Mouse (Mus musculus) kidney, adult 8-10 months (tissue): Measurements from ENCODE around the gene Atxn7l3.

ENCODE experiments used
- DNase-seq, 2 experiments: peaks; one replicate each; pipeline ENCODE4 v3.0.0; 2022

Atxn7l3 gene

DNA sequence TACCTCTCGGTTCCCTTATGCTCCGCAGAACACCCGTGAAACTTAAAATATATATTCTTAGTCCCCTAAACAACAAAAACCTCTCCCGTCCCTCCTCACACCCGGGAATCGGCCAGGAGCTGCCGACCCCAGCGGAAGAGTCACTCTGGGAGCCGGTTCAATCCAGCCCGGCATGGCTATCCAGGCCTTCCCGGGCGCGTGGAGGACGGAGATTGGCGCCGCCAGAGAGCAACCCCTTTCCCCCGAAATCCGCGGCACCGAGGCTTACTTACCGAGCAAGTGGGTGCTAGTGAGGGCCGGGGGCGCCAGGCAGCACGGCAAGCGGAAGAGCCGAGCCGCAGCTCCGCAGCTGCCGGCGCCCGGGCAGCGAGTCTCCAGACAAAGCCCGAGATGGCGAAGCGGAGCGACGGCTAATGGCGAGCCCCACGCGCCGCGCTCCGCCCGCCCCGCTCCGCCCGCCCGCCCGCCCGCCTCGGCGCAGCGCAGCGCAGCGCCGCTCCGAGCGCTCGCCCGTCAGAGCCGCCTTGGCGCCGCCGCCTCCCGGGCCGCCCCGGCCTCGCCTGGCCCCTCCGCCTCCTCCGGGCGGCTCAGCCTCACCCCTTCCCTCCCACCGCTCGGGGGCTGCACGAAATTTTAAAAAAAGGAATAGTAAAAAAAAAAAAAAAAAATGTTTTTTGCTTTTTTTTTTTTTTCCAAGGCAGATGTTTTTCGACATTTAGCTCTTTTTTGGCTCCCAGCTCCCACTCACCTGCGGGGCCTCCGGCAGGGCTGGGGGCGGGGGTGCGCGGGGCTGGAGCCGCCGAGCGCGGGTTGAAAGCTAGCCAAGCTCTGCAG is 22.4 kb upstream of the Atxn7l3 start:
- DNase-seq = peak in 1 of 2 experiments; percentile 60

DNA sequence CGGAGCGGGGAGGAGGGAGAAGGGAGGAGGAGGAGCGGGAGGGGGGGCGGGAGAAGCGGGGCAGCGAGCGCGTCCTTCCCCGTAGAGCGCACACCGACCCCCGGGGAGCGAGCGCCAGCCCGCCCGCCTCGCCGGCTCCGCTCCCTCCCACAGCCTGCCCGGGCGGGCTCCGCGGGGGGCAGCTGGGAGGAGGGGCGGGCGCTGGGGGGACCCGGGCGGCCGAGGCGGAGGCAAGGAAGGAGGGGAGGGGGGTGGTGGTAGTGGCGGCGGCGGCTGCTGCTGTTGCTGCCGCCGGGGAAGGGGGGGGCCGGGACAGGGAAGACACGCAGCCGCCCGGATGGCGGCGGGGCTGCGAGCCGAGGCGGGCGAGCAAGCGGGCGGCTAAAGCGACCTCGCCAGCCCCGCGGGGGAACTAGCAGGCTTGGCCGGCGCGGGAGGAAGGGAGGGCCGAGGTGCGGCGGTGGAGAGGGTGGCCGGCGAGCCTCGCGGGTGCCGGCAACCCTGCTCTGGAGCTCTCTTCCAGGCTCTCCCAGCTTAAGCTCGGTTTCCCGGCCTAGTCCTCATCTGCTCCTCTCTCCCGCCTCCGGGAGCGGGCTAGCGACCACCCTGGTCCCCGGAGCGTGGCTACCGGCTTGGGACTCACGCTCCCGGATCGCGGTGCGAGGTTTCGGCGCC is 21.6 kb upstream of the Atxn7l3 start:
- peak; percentile 70 to 75 for DNase-seq

DNA sequence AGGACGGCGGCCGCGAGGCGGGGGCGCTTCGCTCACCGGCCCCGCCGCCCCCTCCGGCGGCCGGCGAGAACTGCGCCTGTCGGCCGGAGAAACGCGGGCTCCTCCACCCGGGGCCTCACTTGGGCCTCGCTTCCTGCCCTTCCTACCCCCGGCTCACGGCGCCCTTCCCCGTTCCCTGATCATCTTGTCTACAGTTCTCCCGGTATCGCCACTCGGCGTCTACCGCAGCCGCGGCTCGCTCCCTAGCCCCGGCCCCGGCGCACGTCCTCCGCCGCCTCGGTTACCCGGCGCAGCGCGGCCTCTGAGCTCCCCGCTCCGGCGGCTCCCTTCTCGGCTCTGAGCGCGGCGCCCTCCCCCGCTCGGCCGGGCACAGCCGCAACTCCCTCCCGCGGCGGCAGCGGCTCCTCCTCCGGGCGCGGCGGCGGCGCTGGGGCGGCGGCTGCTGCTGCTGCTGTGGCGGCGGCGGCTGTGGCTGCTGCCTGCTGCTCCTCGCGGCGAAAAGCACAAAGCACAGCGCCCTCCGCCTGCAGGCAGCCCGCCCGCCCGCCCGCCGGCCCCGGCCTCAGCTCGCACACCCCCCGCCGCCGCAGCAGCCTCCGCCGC is 21.0 kb upstream of the Atxn7l3 start:
- DNase-seq = peak in 1 of 2 experiments; percentile 41

DNA sequence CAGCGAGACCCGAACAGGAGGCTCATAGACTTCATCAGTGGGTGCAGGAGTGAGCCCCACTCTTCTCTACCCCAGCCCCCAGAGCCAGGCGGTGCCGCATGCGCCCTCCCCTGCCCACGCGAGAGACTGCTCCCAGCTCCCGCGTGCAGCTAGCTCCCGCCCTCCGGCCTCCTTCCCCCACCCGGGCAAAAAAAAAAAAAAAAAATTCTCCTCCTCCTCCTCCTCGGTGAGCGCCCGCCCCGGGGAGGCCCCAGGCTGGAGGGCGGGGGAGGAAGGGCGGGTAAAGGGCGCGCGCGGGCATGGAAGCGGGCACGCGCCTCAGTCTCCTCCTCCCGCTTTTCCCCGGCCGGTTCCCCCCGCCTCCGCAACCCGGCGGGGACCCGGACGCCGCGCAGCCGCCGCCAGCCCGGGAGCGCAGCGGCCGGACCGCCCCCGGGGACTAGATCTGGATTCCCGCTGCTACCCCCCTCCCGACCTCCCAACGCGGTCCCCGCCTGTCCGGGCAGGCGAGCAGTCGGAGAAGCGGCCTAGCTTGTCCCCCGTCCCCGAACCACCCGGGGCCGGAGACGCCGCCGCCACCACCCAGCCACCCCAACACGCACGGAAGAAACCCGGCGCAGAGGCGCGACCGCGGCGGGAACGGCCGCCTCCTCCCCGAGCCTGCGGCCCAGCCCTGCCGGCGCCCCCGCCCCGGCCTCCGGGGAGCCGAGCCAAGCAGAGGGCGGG is 20.3 kb upstream of the Atxn7l3 start:
- peak; percentile 91 to 92 for DNase-seq

DNA sequence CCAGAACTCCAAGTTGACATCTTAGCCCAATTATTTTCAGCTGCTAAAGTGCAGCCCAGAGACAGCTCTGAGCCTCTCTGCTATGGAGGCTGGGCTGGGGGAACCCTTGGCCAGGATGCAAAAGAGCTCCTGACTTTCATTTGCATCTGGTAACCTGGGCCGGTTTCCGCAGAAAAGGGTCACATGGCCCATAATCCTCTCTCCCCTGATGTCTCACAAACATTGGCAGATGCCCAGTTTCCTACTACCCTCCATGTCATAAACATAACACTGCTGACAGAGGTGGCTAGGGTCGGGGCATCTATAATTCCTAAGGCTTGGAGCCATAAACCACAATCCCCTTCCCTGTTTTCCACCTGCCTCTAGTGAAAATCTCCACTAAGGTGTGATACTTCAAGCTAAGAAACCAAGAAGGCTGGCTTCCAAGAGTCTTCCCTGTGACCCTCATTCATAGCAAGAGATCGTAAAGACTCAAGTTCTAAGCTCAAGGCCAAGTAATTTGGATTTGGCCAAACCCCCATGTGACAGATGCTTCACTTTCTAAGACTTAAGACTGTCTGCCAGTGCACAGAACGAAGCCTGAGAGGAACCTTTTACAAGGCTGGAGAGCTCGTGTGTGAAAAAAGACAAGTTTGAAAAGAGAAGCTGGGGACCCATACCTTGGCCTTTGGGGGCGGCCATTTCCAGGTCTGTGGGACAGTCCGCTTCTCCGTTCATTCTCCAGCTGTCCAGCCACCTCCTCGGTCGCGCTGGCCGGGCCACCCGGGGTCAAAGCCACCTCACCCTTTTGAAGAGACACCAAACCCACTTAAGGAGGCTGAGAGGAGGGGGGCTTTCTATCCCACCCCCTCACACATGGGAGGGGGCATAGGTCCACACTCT is 19.5 kb upstream of the Atxn7l3 start:
- DNase-seq = no peak

DNA sequence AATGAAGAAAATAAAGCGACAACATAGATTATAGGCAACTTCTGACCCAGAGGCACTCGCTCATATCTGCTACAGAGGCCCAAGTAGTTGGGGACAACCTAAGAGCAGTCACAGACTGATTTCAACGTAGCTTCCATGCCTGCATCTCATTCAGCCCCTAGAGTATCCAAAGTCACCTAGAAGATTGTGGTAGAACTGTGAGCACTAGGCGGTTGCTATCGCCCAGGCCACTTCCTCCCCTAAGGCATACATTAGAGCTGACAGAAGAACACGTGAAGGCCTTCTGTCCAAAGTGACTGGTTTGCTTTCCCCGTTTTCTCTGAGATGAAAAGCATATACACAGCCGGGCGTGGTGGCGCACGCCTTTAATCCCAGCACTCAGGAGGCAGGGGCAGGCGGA is 17.9 kb upstream of the Atxn7l3 start:
- no peak for DNase-seq

DNA sequence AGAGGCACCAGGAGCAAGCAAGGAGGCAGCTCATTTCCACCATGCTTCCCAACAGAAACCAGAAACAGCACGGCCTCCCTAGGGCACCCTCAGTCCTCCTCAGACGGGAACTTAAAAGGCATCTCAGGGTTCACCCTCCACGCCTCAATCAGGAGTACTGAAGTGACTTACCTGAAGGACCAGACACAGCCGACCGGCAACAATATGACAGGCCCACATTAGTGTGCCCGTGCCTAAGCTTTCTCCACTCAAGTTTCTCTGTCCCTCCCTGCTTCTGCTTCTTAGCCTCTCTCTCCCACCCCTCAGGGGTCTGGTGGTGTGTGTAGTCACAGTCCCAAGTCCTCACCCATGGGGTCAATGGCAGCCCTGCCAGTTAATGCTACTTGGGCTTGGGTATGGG is 16.2 kb upstream of the Atxn7l3 start:
- no peak for DNase-seq

DNA sequence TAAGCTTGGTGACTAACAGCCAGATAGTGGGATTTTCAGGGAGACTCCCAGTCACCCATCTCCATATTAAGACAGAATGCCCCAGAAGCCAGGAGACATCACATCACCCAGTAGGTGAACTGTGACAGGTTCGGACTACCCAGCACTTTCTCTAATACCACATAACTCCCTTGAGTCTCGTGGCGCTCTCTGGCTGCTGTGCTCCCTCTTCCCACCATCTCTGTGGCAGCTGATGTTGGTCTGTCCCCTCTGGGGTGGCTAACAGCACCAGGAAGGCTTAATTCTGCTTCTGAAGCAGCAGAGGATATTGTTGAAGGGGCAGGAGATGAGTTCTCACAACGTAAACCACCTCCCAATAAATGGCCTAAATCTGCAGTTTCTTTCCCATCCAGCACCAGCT is 15.5 kb upstream of the Atxn7l3 start:
- no peak for DNase-seq

DNA sequence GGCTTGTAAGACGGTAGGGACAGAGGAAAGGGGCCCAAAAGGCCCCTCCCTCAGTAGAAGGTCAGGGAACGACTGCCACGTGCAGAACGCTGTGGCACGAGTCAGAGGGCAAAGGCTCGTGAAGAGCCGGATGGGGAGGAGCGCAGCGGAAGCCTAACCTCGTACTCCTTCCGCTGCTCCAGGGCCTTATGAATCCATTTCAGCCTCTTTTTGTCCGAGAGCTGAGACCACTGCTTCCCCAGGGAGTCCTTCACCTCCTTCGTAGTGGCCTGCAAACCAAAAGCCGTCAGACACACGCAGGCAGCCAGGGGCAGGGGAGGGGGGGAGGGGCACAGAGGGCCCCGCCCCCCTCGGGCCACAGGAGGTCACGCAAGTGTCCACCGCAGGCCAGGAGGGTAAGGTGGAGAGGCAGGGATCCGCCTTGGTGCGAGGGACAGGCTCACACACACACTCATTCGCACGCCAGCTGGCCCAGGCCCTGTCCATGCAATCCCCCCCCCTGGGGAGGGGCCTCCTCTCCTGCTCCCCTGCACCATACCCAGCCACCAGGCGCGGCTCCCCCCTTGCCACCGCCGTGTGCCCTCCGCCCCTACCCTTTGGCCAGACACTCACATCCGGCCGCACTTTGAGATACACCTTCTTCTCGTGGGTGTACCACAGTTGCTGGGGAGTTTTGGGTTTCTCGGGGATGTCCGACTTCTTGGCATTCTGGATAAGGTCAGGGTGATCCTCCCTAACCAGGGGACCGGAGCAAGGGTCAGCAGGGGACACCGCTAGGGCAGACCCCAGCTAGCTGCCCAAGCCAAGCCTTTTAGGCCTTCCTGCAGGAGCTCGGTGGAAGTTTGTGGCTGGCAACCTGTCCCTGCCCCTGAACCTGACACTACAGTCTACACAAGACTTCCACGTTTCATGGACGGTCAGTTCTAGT is 14.6 kb upstream of the Atxn7l3 start:
- DNase-seq = no peak

DNA sequence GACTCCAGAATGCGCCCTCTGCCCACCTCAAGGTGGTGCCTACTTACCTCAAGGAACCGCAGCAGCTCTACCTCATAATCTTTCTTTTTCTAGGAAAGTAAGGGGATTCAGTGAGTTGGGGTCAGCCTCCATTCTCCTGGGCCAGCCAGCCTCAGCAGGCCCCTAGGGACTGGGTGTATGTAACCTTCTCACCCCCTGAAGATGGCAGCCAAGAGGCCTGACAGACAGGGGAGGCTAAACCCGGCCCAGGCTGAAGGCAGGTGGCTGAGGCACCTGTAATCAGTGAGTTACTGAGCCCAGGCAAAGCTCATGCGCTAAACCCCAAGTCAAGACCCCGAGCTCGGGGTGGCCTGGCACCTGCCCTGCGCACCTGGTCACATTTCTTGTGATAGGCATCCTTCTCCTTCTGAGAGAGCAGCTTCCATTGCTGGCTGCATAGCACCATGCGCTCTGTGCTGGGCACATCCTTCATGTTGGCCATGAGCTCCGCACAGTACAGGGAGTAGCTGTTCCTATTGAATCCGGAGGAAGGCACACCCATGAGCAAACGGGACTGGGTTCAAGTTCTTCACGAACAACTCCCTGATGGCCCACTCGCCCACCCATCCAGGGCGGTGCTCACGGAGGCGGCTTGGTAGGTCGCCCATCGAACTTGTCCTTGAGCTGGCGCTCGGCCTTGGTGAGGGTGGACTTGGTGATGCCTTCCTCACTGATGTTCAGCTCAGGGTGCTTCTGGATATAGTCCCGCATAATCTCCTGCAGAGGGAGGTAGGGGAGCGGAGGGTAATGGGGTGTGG is 13.6 kb upstream of the Atxn7l3 start:
- DNase-seq = no peak

DNA sequence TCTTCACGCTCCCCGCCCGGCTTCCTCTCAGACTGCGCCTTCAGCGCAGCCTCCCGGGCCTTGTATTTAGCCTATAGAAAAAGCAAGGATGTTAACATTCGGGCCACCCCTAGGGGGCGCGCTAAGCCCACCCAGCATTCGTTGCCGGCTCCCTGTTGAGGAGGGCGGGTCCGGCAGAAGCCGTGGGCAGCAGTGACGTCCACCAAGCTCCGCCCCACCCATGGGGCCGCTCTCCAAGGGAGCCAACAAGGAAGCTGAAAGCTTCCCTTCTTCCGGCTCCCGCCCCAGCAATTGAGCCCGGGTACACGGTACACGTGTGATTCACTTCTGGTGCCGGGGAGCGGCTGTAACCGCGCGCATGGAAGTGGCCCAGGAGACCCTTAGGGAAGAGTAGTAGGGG is 12.5 kb upstream of the Atxn7l3 start:
- peak; percentile 96 to 97 for DNase-seq

DNA sequence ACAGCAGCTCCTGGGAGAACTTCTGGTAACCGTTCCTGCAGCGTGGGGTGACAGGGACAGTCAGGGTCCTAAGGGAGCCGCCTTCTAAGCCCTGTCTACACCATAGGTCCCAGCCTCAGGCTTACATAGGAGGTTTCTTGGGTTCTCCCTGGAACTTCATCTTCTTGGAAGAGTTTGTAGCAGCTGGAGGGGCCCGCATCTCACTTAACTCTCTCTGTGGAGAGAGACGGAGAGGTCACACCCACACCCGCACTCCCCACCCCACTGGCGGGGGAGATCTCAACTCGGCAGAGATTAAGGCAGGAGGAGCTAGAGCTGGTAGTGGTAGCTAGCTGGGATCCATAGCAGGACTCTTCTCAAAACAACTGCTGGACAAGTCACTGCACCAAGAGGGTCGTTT is 11.7 kb upstream of the Atxn7l3 start:
- no peak for DNase-seq

DNA sequence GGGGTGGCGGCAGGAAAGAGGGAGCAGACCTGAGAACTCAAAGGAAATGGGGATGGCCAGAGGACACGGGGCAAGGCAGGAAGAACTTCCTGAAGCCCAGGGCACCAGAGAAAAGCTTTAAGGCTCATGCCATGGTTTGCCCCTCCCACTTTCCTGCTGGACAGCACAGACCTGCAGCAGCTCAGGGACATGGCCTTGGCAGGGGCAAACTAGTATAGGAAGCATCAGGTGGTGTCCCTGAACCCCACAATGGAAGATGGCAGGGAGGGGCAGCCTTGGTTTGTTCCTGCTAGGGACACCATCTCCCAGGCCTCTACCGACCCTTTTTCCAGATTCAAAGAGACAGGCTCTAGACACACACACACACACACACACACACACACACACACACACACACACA is 8.9 kb upstream of the Atxn7l3 start:
- no peak for DNase-seq

DNA sequence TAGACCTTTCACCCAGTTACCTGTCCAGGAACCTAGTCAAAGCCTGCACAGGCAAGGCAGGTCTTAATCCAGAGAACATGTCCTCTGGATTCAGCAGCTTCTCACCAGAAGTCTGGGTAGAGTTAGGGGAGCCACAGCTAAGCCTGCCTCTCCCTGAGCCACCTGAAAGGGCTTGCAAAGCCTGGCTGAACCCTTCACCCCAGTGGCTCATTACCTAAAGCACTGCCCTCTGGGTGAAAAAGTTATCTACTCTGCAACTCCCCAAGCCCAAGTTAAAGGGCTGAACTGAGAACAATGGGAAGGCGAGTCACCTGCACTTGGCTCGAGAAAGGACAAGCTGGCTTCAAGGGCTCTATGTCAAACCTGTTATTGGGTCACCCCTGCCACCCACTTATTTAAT is 7.7 kb upstream of the Atxn7l3 start:
- DNase-seq = no peak

DNA sequence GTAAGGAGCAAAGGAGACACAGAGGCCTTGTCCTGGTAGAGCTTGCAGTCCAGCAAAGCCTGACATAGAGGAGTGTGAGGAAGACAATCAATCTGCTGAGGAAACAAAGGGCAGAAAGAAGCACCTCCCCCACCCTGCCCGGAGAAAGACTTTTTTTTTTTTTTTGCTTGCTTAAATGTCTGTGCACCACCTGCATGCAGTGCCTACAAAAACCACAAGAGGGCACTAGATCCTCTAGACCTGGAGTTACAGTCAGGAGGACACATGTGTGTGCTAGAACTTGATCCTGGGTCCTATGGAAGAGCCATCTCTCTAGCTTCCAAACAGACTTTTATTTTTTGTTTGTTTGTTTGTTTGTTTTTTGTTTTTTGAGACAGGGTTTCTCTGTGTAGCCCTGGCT is 3.4 kb upstream of the Atxn7l3 start:
- DNase-seq = peak in 1 of 2 experiments; percentile 78

DNA sequence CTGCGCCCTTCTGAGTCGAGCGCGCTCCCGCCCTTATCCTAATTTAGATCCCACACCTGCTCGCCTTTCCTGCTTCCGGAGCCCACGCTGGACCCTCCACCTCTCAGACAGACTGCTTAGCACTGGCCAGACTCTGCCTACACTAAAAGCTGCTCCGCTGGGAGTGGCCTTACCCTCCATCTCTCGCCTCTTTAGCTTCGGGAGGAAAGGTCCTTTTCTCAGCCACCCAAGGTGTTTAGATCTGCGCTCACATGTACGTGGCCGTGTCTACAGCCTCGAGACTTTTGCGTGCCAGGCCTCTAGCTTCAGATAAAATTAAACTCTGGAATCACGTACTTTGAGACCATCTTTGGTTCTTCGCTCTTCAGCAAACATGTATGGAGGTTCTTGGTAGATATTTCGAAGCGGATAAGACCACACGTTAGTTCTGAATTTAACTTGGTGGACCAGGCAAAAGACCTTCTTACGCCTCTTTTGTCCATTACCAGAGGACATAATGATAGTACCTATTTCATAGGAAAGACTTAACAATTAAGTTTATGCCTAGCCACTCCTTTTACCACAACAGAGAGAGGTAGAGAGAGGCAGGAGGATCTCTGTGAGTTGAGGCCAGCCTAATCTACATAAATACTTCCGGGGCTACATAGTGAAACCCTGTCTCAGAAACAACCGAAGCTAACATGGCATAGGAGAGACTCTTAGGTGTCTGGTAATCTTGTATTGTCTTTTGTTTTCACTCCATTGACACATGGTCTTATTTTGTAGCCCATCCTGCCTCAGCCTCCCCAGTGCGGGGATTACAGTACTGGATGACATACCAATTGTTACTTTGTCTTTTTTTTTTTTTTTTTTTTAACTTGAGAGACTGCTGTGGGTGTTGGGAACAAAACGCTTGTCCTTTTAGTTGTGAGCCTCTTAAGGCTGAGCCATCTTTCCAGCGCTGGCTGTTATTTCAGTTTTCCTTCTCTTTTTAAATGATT is 1.4 kb upstream of the Atxn7l3 start:
- DNase-seq = peak in 1 of 2 experiments; percentile 42

DNA sequence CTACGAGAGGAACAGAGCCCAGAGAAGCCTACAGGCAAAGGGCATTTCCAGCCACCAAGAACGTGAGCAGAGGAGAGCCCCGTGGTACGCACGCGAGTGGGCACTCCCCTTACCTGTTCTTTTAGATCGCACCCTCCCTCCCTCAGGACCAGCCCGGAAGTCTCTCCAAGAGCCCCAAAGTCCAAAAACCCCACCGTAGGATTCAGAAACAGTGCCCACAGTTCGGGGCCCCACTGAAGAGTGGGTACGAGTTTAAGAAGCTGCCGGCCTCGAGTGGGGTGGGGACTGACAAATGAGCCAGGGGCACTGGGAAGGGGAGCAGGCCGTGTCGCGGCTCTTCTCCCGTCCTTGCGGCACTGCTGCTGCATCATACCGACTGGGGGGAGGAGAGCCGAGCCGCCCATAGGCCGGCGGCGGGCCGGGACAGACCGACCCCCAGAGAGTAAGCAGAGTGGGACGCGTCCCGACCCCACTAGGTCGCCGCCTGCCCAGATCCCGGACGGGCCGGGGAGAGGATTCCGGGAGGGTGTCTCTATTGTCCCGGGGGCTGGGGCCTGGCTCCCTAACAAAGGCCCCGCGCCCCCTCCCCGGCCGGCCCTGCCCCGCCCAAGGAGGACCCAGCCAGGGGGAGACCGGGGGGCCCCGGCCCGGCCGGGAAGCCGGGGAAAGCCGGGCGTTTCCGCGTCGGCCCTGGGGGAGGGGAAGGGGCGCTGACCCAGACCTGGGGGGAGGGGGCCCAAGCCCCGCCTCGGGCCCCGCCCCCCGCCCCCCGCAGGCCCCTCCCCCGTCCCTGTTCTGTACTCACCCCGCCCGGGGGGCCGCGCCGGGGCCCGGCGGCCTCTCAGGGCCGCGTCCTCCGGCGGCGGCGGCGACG is 596 bp downstream of the Atxn7l3 start:
- no peak for DNase-seq
